Mouse (Mus musculus) midbrain, embryonic 10.5 days (tissue): ENCODE results near the gene 4930432K21Rik. TPM values are rescaled to one million over a fixed set of nuclear protein-coding genes. Genes with fewer than 3 reads are reported as not detected.

Experiments
- DNase-seq: peaks from one replicate; pipeline ENCODE4 v3.0.0-alpha.2; 2017; ENCODE audit warnings: low spot score
- H3K27ac ChIP-seq: fragments of 300-500 bp; sonication (generic); replicated peaks from 2 replicates; pipeline ENCODE4 v1.5.1; 2016; ENCODE audit warnings: mild to moderate bottlenecking
- H3K27me3 ChIP-seq: fragments of 300-500 bp; sonication (generic); 2 replicates; pipeline ENCODE4 v1.6.1; 2016; ENCODE audit warnings: low read depth, mild to moderate bottlenecking; ENCODE audit not compliant: poor library complexity, severe bottlenecking
- H3K36me3 ChIP-seq: fragments of 300-500 bp; sonication (generic); 2 replicates; pipeline ENCODE4 v1.6.1; 2016; ENCODE audit warnings: mild to moderate bottlenecking, moderate library complexity
- H3K4me1 ChIP-seq: fragments of 300-500 bp; sonication (generic); 2 replicates; pipeline ENCODE4 v1.6.1; 2016
- H3K4me3 ChIP-seq: fragments of 300-500 bp; sonication (generic); 2 replicates; pipeline ENCODE4 v1.5.1; 2016; ENCODE audit warnings: mild to moderate bottlenecking, moderate library complexity
- H3K9me3 ChIP-seq: fragments of 300-500 bp; sonication (generic); replicated peaks from 2 replicates; pipeline ENCODE4 v1.6.1; 2016; ENCODE audit warnings: mild to moderate bottlenecking
- WGBS: fragments of 180-500 bp; shearing (Covaris S2); methylation state at CpG from one replicate; pipeline ENCODE4 v1.1.7; 2016; 5-methylcytosine and 5-hydroxymethylcytosine counted together
- polyA plus RNA-seq: library from polyadenylated mRNA; unstranded; fragments of >200 nt; fragmentation: Nextera tagmentation; extraction: Ambion mirVana; gene quantifications from 2 replicates; pipeline ENCODE4 v1.2.1, GENCODE M21; 2016

4930432K21Rik gene
- polyA plus RNA-seq, 1 experiment from 2014 or later, result 2.4 TPM

DNA sequence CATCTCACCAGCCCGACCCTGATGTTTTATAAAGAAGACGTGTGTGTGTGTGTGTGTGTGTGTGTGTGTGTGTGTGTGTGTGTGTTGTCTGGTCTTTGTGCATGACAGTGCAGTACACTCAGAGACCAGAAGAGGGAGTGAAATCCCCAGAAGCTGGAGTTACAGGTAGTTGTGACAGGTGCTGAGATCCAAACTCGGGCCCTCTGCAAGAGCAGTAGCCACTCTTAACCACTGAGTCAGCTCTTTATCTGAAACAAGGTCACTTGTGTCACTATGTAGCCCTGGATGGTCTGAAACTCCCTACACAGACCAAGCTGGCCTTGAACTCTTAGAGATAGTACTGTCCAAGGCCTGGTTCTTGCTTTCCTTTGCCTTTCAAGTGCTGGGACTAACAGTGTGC, 58.8 kb downstream of the 4930432K21Rik start:
- DNase-seq, result no peak
- Histone ChIP-seq H3K27ac (no peak overlapping the region), H3K4me1 (peaks cover 50% of the 10 kb centered on the region), H3K4me3 (no peak overlapping the region), H3K27me3 (peaks cover 19% of the 10 kb centered on the region), H3K9me3 (no peaks in the 10 kb centered on the region), H3K36me3 (peaks cover 21% of the 10 kb centered on the region)
- 95% methylated on average over 3 of the region's 3 CpGs for WGBS

DNA sequence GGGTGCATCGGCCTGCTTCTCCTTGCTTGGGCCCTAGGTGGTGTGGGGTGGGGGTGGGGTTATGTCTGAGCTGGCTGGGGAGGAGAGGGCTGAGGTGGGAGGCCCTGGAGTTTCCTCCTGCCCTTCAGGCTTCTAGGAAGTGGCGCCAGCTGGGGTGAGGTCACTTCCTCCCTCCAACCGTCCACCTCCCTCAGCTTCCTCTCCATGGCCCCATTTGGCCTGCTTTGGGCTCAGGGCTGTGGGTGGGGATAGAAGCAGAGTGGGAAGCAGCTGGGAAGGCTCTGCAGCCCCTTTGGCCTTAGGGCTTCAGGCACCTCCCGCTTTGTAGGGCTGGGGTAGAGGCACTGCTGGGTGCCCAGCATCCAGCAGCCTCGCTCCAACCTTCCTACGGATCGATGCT, 60.0 kb downstream of the 4930432K21Rik start:
- DNase-seq, result no peak
- peaks cover 7% of the 10 kb centered on the region for H3K27me3 ChIP-seq
- peaks cover 32% of the 10 kb centered on the region for H3K36me3 ChIP-seq
- H3K4me1 ChIP-seq, result peaks cover 43% of the 10 kb centered on the region
- no peak overlapping the region for H3K4me3 ChIP-seq
- H3K27ac ChIP-seq, result peak overlapping the region; percentile 67
- WGBS, result 61% methylated on average over 7 of the region's 7 CpGs
- H3K9me3 ChIP-seq, result no peaks in the 10 kb centered on the region

DNA sequence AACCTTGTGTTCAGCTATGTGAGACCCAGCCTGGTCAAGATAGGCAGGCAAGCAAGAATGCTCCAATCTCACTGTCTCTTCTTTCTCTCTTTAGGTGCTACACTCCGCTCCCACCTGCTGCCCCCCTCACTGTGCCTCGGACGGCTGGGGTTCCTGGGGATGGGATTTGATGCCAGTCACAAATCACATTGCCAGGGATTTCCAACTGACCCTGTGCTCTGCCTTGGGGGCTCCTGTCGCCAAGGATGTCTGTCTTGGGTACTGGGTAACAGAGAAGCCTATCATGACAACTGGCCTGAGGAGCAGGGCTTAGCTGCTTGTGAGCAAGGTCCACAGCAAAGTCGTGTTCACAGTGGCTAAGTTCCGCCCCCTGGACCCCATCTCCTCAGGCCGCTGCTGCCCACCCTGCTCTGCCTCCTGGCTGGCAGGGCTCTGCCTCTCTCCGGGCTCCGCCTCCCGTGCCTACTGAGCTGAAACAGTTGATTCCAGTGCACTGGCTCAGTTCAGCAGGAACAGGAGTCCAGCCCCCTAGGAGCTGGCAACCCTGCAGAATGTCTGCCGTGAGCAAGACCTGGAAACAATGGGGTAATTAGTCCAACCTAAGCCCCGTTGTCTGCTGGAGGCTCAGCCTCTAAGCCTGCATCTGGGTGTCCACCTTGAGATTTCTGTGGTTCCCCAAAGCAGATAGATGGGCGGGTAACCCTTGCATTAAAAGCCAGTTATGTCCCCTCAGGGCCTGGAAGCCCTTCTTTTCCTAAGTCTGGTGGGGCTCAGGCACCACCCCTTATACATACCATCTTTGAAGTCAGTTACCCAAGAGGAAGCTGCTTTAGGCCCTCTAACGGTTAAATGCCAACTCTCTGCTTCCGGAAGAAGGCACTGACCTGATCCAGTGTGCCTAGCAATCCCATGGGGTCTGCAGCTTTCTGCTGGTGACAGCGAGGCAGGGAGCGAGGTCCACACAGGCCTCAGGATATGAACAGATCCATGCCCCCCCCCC, 60.9 kb downstream of the 4930432K21Rik start:
- Histone ChIP-seq H3K27me3 (no peaks in the 10 kb centered on the region), H3K9me3 (no peaks in the 10 kb centered on the region), H3K27ac (peak overlapping the region; percentile 67), H3K4me3 (0 out of 2 replicates have a peak overlapping the region, but pooled peaks have one; percentile 11), H3K4me1 (peaks cover 34% of the 10 kb centered on the region), H3K36me3 (peaks cover 41% of the 10 kb centered on the region)
- no peak for DNase-seq
- 43% methylated on average over 17 of the region's 17 CpGs for WGBS

- Histone ChIP-seq H3K27me3 (no peaks in the 10 kb centered on the region), H3K27ac (no peak overlapping the region), H3K9me3 (no peaks in the 10 kb centered on the region), H3K4me1 (peaks cover 28% of the 10 kb centered on the region), H3K36me3 (peaks cover 57% of the 10 kb centered on the region), H3K4me3 (no peak overlapping the region)
- WGBS, result 59% methylated on average over 34 of the region's 34 CpGs
- peak; percentile 79 for DNase-seq
Observed at GRCm38 (mm10) chr8:84210167-84210791, 62.5 kb downstream of the 4930432K21Rik start.

DNA sequence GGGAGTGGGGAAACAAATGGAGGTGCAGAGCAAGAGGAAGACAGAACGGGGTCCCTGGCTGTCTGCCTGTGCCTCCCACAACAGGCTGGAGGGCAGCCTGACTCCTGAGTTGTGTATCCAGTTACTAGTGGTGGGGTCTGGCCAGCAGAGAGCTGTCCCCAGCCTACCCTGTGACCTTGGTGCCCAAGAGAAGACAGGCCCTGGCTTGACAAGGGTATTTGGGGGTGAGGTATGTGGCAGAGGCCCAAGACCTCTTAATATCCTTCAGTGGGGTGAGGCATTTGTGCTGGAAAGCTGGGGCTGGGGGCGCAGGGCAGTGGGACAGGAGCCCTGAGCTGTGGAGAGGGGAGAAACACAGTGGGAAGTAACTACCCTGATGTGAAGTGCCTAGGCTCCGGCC, 63.4 kb downstream of the 4930432K21Rik start:
- 87% methylated on average over 3 of the region's 3 CpGs for WGBS
- Histone ChIP-seq H3K27me3 (no peaks in the 10 kb centered on the region), H3K27ac (no peak overlapping the region), H3K4me1 (peaks cover 28% of the 10 kb centered on the region), H3K36me3 (peaks cover 66% of the 10 kb centered on the region), H3K9me3 (no peaks in the 10 kb centered on the region), H3K4me3 (no peak overlapping the region)
- no peak for DNase-seq

GRCm38 (mm10) chr8:84211881-84212563, 64.2 kb downstream of the 4930432K21Rik start:
- Histone ChIP-seq H3K4me1 (peaks cover 28% of the 10 kb centered on the region), H3K9me3 (no peaks in the 10 kb centered on the region), H3K27me3 (no peaks in the 10 kb centered on the region), H3K4me3 (no peak overlapping the region), H3K36me3 (peaks cover 70% of the 10 kb centered on the region), H3K27ac (no peak overlapping the region)
- no peak for DNase-seq
- WGBS, result 95% methylated on average over 31 of the region's 31 CpGs

- Histone ChIP-seq H3K4me1 (peaks cover 20% of the 10 kb centered on the region), H3K27ac (no peak overlapping the region), H3K9me3 (no peaks in the 10 kb centered on the region), H3K4me3 (no peak overlapping the region), H3K27me3 (no peaks in the 10 kb centered on the region), H3K36me3 (peaks cover 83% of the 10 kb centered on the region)
- no peak for DNase-seq
- WGBS, result 91% methylated on average over 4 of the region's 4 CpGs
Observed at GRCm38 (mm10) chr8:84213277-84213676, 65.5 kb downstream of the 4930432K21Rik start.

DNA sequence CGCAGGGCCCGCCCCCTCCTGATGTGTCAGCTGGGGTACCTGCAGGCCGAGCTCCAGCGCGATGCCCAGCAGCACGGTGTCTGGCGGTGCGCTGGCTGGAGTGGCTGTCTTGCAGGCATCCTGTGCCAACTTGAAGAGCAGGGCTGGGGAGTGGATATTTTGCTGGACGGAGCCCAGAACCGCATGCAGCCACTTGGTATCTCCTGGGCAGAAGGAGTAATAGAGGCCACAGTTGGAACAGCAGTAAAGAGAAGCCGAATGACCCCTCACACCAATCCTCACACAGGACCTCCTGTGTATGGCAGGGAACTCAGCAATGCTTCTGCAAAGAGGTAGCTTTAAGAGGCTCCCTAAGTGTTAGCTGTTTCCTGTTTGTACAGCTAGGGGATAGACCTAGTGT, 69.4 kb downstream of the 4930432K21Rik start:
- Histone ChIP-seq H3K27me3 (no peaks in the 10 kb centered on the region), H3K9me3 (no peaks in the 10 kb centered on the region), H3K36me3 (peaks cover 98% of the 10 kb centered on the region), H3K27ac (no peak overlapping the region), H3K4me3 (no peak overlapping the region), H3K4me1 (no peaks in the 10 kb centered on the region)
- 94% methylated on average over 11 of the region's 11 CpGs for WGBS
- DNase-seq, result no peak

- WGBS, result 97% methylated on average over 5 of the region's 5 CpGs
- no peaks in the 10 kb centered on the region for H3K9me3 ChIP-seq
- peaks cover 98% of the 10 kb centered on the region for H3K36me3 ChIP-seq
- H3K27me3 ChIP-seq, result no peaks in the 10 kb centered on the region
- no peak for DNase-seq
- no peak overlapping the region for H3K4me3 ChIP-seq
- no peak overlapping the region for H3K27ac ChIP-seq
- no peaks in the 10 kb centered on the region for H3K4me1 ChIP-seq
Observed at GRCm38 (mm10) chr8:84218143-84218542, 70.3 kb downstream of the 4930432K21Rik start.

- H3K27ac ChIP-seq, result no peak overlapping the region
Observed at GRCm38 (mm10) chr8:84220105-84220504, 72.3 kb downstream of the 4930432K21Rik start.

More at GRCm38 (mm10) chr8:84220105-84220504, 72.3 kb downstream of the 4930432K21Rik start:
- H3K9me3 ChIP-seq, result no peaks in the 10 kb centered on the region
- no peaks in the 10 kb centered on the region for H3K27me3 ChIP-seq
- no peak for DNase-seq
- no peak overlapping the region for H3K4me3 ChIP-seq
- WGBS, result 88% methylated on average over 7 of the region's 7 CpGs
- peaks cover 98% of the 10 kb centered on the region for H3K36me3 ChIP-seq
- H3K4me1 ChIP-seq, result no peaks in the 10 kb centered on the region
